Comparison of ENCODE assay signal across 8 mouse cellular contexts in the genomic region with DNA sequence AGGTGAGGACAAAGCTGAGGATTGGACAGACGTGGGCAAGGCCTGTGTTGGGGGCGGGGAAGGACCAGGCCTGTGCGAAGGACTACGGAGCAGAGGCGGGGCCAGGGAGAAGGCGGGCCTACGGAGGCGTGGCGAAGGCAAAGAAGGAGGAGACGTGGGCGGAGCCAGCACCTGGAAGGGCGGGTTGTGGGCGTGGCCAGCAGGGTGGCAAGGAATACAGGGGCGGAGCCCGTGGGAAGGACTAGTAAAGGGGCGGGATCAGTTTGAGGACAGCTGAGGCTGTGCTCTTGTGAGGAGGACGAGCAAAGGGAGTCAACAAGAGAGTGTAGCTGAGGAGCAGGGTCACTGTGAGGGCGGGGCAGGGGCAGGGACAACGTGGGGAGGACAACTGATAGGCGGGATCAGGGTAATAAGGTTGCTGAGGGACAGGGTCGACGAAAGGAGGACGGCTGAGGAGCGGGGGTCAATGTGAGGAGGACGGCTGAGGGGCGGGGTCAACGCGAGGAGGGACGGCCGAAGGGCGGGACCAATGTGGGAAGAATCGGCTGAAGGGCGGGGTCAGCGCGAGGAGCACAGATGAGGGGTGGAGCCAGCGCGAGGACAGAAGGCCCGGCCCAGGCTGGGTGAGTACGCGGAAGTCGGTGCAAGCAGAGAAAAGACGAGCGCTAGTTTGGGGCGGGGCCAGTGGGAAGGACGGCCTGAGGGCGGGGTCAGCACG. TPM values are rescaled to one million over a fixed set of nuclear protein-coding genes. Genes with fewer than 3 reads are reported as not detected.
A peak's percentile ranks its signal among the peaks of the same experiment; 100 is the strongest.
DNase-seq lines count a peak whose midpoint lies in the region; ATAC-seq and TF ChIP-seq lines count a peak whose summit lies in the region.

No protein-coding gene starts in this region.

- no peaks in the 10 kb centered on the region for H3K27me3 ChIP-seq in heart, embryonic 12.5 days (replicated peaks)
- no peaks in the 10 kb centered on the region for H3K27me3 ChIP-seq in kidney, postnatal 0 days (ENCODE audit: insufficient read depth, low read length)
- no peaks in the 10 kb centered on the region for H3K27me3 ChIP-seq in liver, embryonic 11.5 days (replicated peaks; ENCODE audit: control insufficient read depth, insufficient read depth, low read length)
- H3K27me3 ChIP-seq in stomach, embryonic 14.5 days (ENCODE audit: control insufficient read depth, insufficient read depth, low read length) = no peaks in the 10 kb centered on the region

- peak overlapping the region; percentile 84 for H3K27ac ChIP-seq in heart, embryonic 12.5 days (ENCODE audit: poor library complexity, severe bottlenecking)
- peak overlapping the region; percentile 78 for H3K27ac ChIP-seq in kidney, postnatal 0 days
- H3K27ac ChIP-seq in liver, embryonic 11.5 days (ENCODE audit: low read depth, low read length) = peak overlapping the region; percentile 65
- peak overlapping the region; percentile 76 for H3K27ac ChIP-seq in stomach, embryonic 14.5 days (ENCODE audit: low read length)

- peak; percentile 13; the same call in 1 of the 2 replicates for TF ChIP-seq CTCF in kidney, postnatal 0 days (IDR thresholded peaks at IDR 0.05; ENCODE audit: low read depth)

- peak; percentile 98 for DNase-seq in CD4-positive helper T cell, adult 2 months (ENCODE audit: low read depth, low spot score)
- DNase-seq in brain, embryonic 18.5 days (ENCODE audit: low read depth, low spot score) = peak; percentile 92
- DNase-seq in kidney, postnatal 0 days (ENCODE audit: low spot score) = peak; percentile 100
- DNase-seq in liver, embryonic 11.5 days (ENCODE audit: low spot score) = peak; percentile 100
- DNase-seq in naive thymus-derived CD4-positive, alpha-beta T cell, adult 2 months (ENCODE audit: low read depth) = peak; percentile 99

- peaks cover 42% of the 10 kb centered on the region for H3K4me1 ChIP-seq in heart, embryonic 12.5 days (replicated peaks)
- H3K4me1 ChIP-seq in kidney, postnatal 0 days (replicated peaks; ENCODE audit: insufficient read depth, low read length) = peaks cover 15% of the 10 kb centered on the region
- peaks cover 45% of the 10 kb centered on the region for H3K4me1 ChIP-seq in liver, embryonic 11.5 days (replicated peaks; ENCODE audit: control insufficient read depth, insufficient read depth, low read length)
- peaks cover 35% of the 10 kb centered on the region for H3K4me1 ChIP-seq in stomach, embryonic 14.5 days (ENCODE audit: control insufficient read depth, insufficient read depth, low read length)

- H3K4me3 ChIP-seq in heart, embryonic 12.5 days = peak overlapping the region; percentile 94
- peak overlapping the region; percentile 84 for H3K4me3 ChIP-seq in kidney, postnatal 0 days (replicated peaks; ENCODE audit: low read depth, low read length)
- peak overlapping the region; percentile 99 for H3K4me3 ChIP-seq in liver, embryonic 11.5 days (ENCODE audit: low read depth, low read length)
- peak overlapping the region; percentile 61 for H3K4me3 ChIP-seq in stomach, embryonic 14.5 days (ENCODE audit: low read depth, low read length)

- H3K9ac ChIP-seq in heart, embryonic 12.5 days = 0 out of 2 replicates have a peak overlapping the region, but pooled peaks have one; percentile 27
- H3K9ac ChIP-seq in kidney, postnatal 0 days (ENCODE audit: low read depth, low read length) = peak overlapping the region; percentile 57
- H3K9ac ChIP-seq in liver, embryonic 11.5 days (ENCODE audit: low read depth, low read length) = peak overlapping the region; percentile 69
- H3K9ac ChIP-seq in stomach, embryonic 14.5 days (replicated peaks; ENCODE audit: low read depth, low read length) = 0 out of 2 replicates have a peak overlapping the region, but pooled peaks have one; percentile 15

- peak; percentile 52 for ATAC-seq in erythroid progenitor cell, adult 5-6 weeks (replicated peaks; ENCODE audit: low FRiP score, poor library complexity, severe bottlenecking)
- peak; percentile 91 for ATAC-seq in heart, embryonic 12.5 days (ENCODE audit: insufficient number of reproducible peaks, low FRiP score)
- ATAC-seq in kidney, postnatal 0 days (replicated peaks; ENCODE audit: low FRiP score, low read depth) = peak; percentile 91
- ATAC-seq in liver, embryonic 11.5 days (replicated peaks; ENCODE audit: low FRiP score) = peak; percentile 83
- ATAC-seq in stomach, embryonic 14.5 days (ENCODE audit: insufficient number of reproducible peaks, insufficient read depth, low FRiP score, low read depth) = peak; percentile 92

- WGBS in heart, embryonic 12.5 days = 0% methylated on average over 47 of the region's 47 CpGs
- WGBS in kidney, postnatal 0 days = under 1% methylated on average over 47 of the region's 47 CpGs
- under 1% methylated on average over 47 of the region's 47 CpGs for WGBS in liver, embryonic 11.5 days
- under 1% methylated on average over 46 of the region's 47 CpGs for WGBS in stomach, embryonic 14.5 days

- H3K9me3 ChIP-seq in heart, embryonic 12.5 days (replicated peaks) = no peaks in the 10 kb centered on the region
- H3K9me3 ChIP-seq in kidney, postnatal 0 days (replicated peaks; ENCODE audit: low read length) = no peaks in the 10 kb centered on the region
- no peaks in the 10 kb centered on the region for H3K9me3 ChIP-seq in liver, embryonic 11.5 days (ENCODE audit: control insufficient read depth, low read length)
- H3K9me3 ChIP-seq in stomach, embryonic 14.5 days (ENCODE audit: control insufficient read depth, low read depth, low read length) = no peaks in the 10 kb centered on the region

- H3K4me2 ChIP-seq in heart, embryonic 12.5 days = peak overlapping the region; percentile 94
- H3K4me2 ChIP-seq in kidney, postnatal 0 days (ENCODE audit: low read length) = peak overlapping the region; percentile 98
- H3K4me2 ChIP-seq in liver, embryonic 11.5 days = peak overlapping the region; percentile 84
- H3K4me2 ChIP-seq in stomach, embryonic 14.5 days (replicated peaks; ENCODE audit: low read depth, low read length) = peak overlapping the region; percentile 45

- H3K36me3 ChIP-seq in heart, embryonic 12.5 days = no peaks in the 10 kb centered on the region
- no peaks in the 10 kb centered on the region for H3K36me3 ChIP-seq in kidney, postnatal 0 days (ENCODE audit: insufficient read depth, low read length)
- no peaks in the 10 kb centered on the region; the same call in 1 of the 2 replicates for H3K36me3 ChIP-seq in liver, embryonic 11.5 days (ENCODE audit: control insufficient read depth, insufficient read depth, low read length)
- no peaks in the 10 kb centered on the region for H3K36me3 ChIP-seq in stomach, embryonic 14.5 days (ENCODE audit: control insufficient read depth, insufficient read depth, low read length)

RNA-seq across cellular contexts. Expression of a gene that starts 0.5 kb away (rescaled TPM):
- 176 and 254 TPM in 2 replicates for total RNA-seq in erythroid progenitor cell, adult 5-6 weeks (2015; ENCODE audit: low replicate concordance)
- 303 and 467 TPM in 2 replicates for total RNA-seq in erythroid progenitor cell, adult 5-6 weeks (2017; ENCODE audit: low replicate concordance)
- 8.0 and 9.2 TPM in 2 replicates for polyA plus RNA-seq in heart, embryonic 12.5 days (2016; fragmentation: Nextera tagmentation; extraction: Ambion mirVana)
- polyA plus RNA-seq in kidney, postnatal 0 days (2015; fragmentation: Nextera tagmentation; extraction: Ambion mirVana) = 1.4 and 2.3 TPM in 2 replicates
- 22.7 and 26.5 TPM in 2 replicates for polyA plus RNA-seq in liver, embryonic 11.5 days (2014; fragmentation: Nextera tagmentation; extraction: Ambion mirVana)
- polyA plus RNA-seq in stomach, embryonic 14.5 days (2014; fragmentation: Nextera tagmentation; extraction: Ambion mirVana) = 3.1 TPM in 2 replicates

Comparison
In these comparisons a context has a peak if more than half of its experiments do, and no peak if none do; other contexts are left out.
1. Peak in every context shown above with its lines: DNase-seq, ATAC-seq, H3K4me3 ChIP-seq and H3K27ac ChIP-seq.
2. H3K4me2 ChIP-seq: peak in every context shown above with its lines; median percentile 98 in kidney, postnatal 0 days; 94 in heart, embryonic 12.5 days; 84 in liver, embryonic 11.5 days; 45 in stomach, embryonic 14.5 days.
3. H3K9ac ChIP-seq: peak in every context shown above with its lines; median percentile 69 in liver, embryonic 11.5 days; 57 in kidney, postnatal 0 days; 27 in heart, embryonic 12.5 days; 15 in stomach, embryonic 14.5 days.